Mouse (Mus musculus) MEL (cell line): Measurements from ENCODE around the gene Tsn.

Source experiments
- BHLHE40 ChIP-seq: IDR thresholded peaks from 2 replicates; pipeline ENCODE4 v1.6.1; 2012; ENCODE audit warnings: low read depth, mild to moderate bottlenecking, inconsistent platforms, low read length, improper control_type of control experiment, borderline replicate concordance
- CHD2 ChIP-seq: IDR thresholded peaks from 2 replicates; pipeline ENCODE4 v1.6.1; 2011; ENCODE audit warnings: low read length, improper control_type of control experiment
- CTCF ChIP-seq, 3 experiments: IDR thresholded peaks in 2 of 3; conservative IDR thresholded peaks in 1 of 3; 2 replicates each; pipeline ENCODE4 v1.5.1; 2011 to 2012; ENCODE audit warnings: low read length in 3 of 3, low read depth in 2 of 3, mild to moderate bottlenecking in 2 of 3, improper control_type of control experiment in 1 of 3, inconsistent platforms in 1 of 3, mixed read lengths in 1 of 3, moderate library complexity in 1 of 3; ENCODE audit not compliant: control insufficient read depth in 1 of 3, insufficient read depth in 1 of 3, poor library complexity in 1 of 3, severe bottlenecking in 1 of 3
- EP300 ChIP-seq, 2 experiments: IDR thresholded peaks; 2 replicates each; pipeline ENCODE4 v1.6.1; 2011; ENCODE audit warnings: improper control_type of control experiment in 2 of 2, low read length in 2 of 2, low read depth in 1 of 2, mild to moderate bottlenecking in 1 of 2
- HCFC1 ChIP-seq: IDR thresholded peaks from 2 replicates; pipeline ENCODE4 v1.6.1; 2012; ENCODE audit warnings: low read depth, mild to moderate bottlenecking, inconsistent platforms, low read length, improper control_type of control experiment, moderate library complexity
- KAT2A ChIP-seq: conservative IDR thresholded peaks from 2 replicates; pipeline ENCODE4 v1.6.1; 2012; ENCODE audit warnings: low read depth, low read length, improper control_type of control experiment, inconsistent platforms
- MAX ChIP-seq: IDR thresholded peaks from 2 replicates; pipeline ENCODE4 v1.6.1; 2011; ENCODE audit warnings: low read length, improper control_type of control experiment
- MYC ChIP-seq: IDR thresholded peaks from 2 replicates; pipeline ENCODE4 v1.6.1; 2011; ENCODE audit warnings: low read depth, mild to moderate bottlenecking, low read length, improper control_type of control experiment, moderate library complexity
- POLR2A ChIP-seq, 2 experiments: IDR thresholded peaks; 2 replicates each; pipeline ENCODE4 v1.6.1; 2011 to 2012; ENCODE audit warnings: low read length in 2 of 2, mild to moderate bottlenecking in 2 of 2, control low read depth in 1 of 2, improper control_type of control experiment in 1 of 2, low read depth in 1 of 2, moderate library complexity in 1 of 2; ENCODE audit not compliant: control insufficient read depth in 1 of 2, insufficient read depth in 1 of 2, poor library complexity in 1 of 2
- RCOR1 ChIP-seq: IDR thresholded peaks from 2 replicates; pipeline ENCODE4 v1.6.1; 2012; ENCODE audit warnings: low read depth, mild to moderate bottlenecking, inconsistent platforms, low read length, improper control_type of control experiment
- SIN3A ChIP-seq: IDR thresholded peaks from 2 replicates; pipeline ENCODE4 v1.6.1; 2012; ENCODE audit warnings: low read length, improper control_type of control experiment, inconsistent platforms
- TCF12 ChIP-seq: IDR thresholded peaks from 2 replicates; pipeline ENCODE4 v1.6.1; 2014; ENCODE audit warnings: low read depth, mild to moderate bottlenecking, inconsistent platforms, low read length, improper control_type of control experiment, moderate library complexity
- ZC3H11A ChIP-seq: IDR thresholded peaks from 2 replicates; pipeline ENCODE4 v1.6.1; 2012; ENCODE audit warnings: low read depth, mild to moderate bottlenecking, inconsistent platforms, low read length, improper control_type of control experiment
- ZNF384 ChIP-seq: IDR thresholded peaks from 2 replicates; pipeline ENCODE4 v1.6.1; 2012; ENCODE audit warnings: low read depth, mild to moderate bottlenecking, inconsistent platforms, low read length, improper control_type of control experiment

GRCm38 (mm10) chr1:118251931-118252330 lies 59.6 kb downstream of the Tsn start:
- no peak for TF ChIP-seq CTCF (IDR thresholded peaks at IDR 0.05 in 2 of 3, conservative IDR thresholded peaks at IDR 0.05 in 1 of 3; ENCODE audit: control insufficient read depth in 1 of 3, insufficient read depth in 1 of 3, low read depth in 2 of 3, low read length in 3 of 3, poor library complexity in 1 of 3, severe bottlenecking in 1 of 3)
- TF ChIP-seq BHLHE40, result no peak
- no peak for TF ChIP-seq POLR2A (IDR thresholded peaks at IDR 0.05; ENCODE audit: control insufficient read depth in 1 of 2, insufficient read depth in 1 of 2, low read depth in 1 of 2, low read length in 2 of 2, poor library complexity in 1 of 2)
- TF ChIP-seq MYC, result no peak
- no peak for TF ChIP-seq RCOR1
- TF ChIP-seq ZC3H11A, result no peak
- TF ChIP-seq EP300 (IDR thresholded peaks at IDR 0.05; ENCODE audit: low read depth in 1 of 2, low read length in 2 of 2), result no peak
- TF ChIP-seq HCFC1, result no peak
- TF ChIP-seq ZNF384, result no peak
- no peak for TF ChIP-seq CHD2
- TF ChIP-seq KAT2A, result no peak
- no peak for TF ChIP-seq MAX
- TF ChIP-seq TCF12, result no peak
- no peak for TF ChIP-seq SIN3A
